Mouse (Mus musculus): ENCODE results near the gene Gcnt2. TPM values are rescaled to one million over a fixed set of nuclear protein-coding genes. Genes with fewer than 3 reads are reported as not detected.

Gcnt2 gene
- polyA plus RNA-seq, 1 experiment from 2014 or later, result 11.2 TPM

GRCm38 (mm10) chr13:40856786-40857185 is 2.8 kb upstream of the Gcnt2 start:
- H3K9ac ChIP-seq (ENCODE audit: low read length), result no peak overlapping the region
- H3K4me1 ChIP-seq (replicated peaks; ENCODE audit: control insufficient read depth, insufficient read depth, low read length), result peaks cover 10% of the 10 kb centered on the region; the same call in 1 of the 2 replicates
- H3K27ac ChIP-seq (ENCODE audit: low read depth), result no peak overlapping the region
- DNase-seq (ENCODE audit: low spot score) (no peak), ATAC-seq (replicated peaks; ENCODE audit: low FRiP score, low TSS enrichment, low read depth) (no peak)
- H3K9me3 ChIP-seq (ENCODE audit: control insufficient read depth, low read length), result no peaks in the 10 kb centered on the region
- no peaks in the 10 kb centered on the region for H3K36me3 ChIP-seq (ENCODE audit: control insufficient read depth, insufficient read depth, low read length)
- no peak overlapping the region for H3K4me2 ChIP-seq (ENCODE audit: low read length)
- no peak overlapping the region for H3K4me3 ChIP-seq (ENCODE audit: low read depth, low read length)
- H3K27me3 ChIP-seq (replicated peaks; ENCODE audit: control insufficient read depth, insufficient read depth, low read length), result no peaks in the 10 kb centered on the region
- WGBS, result 88% methylated on average over 8 of the region's 8 CpGs

- DNase-seq (ENCODE audit: low spot score) (no peak), ATAC-seq (replicated peaks; ENCODE audit: low FRiP score, low TSS enrichment, low read depth) (no peak)
- H3K27me3 ChIP-seq (replicated peaks; ENCODE audit: control insufficient read depth, insufficient read depth, low read length), result no peaks in the 10 kb centered on the region
- H3K36me3 ChIP-seq (ENCODE audit: control insufficient read depth, insufficient read depth, low read length), result no peaks in the 10 kb centered on the region
- peaks cover 10% of the 10 kb centered on the region; the same call in 1 of the 2 replicates for H3K4me1 ChIP-seq (replicated peaks; ENCODE audit: control insufficient read depth, insufficient read depth, low read length)
- H3K27ac ChIP-seq (ENCODE audit: low read depth), result no peak overlapping the region
- no peaks in the 10 kb centered on the region for H3K9me3 ChIP-seq (ENCODE audit: control insufficient read depth, low read length)
- no peak overlapping the region for H3K4me2 ChIP-seq (ENCODE audit: low read length)
- no peak overlapping the region for H3K9ac ChIP-seq (ENCODE audit: low read length)
- H3K4me3 ChIP-seq (ENCODE audit: low read depth, low read length), result no peak overlapping the region
- 68% methylated on average over 13 of the region's 13 CpGs for WGBS
Observed at GRCm38 (mm10) chr13:40857281-40857818, 2.2 kb upstream of the Gcnt2 start.

GRCm38 (mm10) chr13:40859225-40859624 is 329 bp upstream of the Gcnt2 start:
- ATAC-seq (replicated peaks; ENCODE audit: low FRiP score, low TSS enrichment, low read depth) (no peak), DNase-seq (ENCODE audit: low spot score) (no peak)
- 60% methylated on average over 8 of the region's 8 CpGs for WGBS
- Histone ChIP-seq H3K27me3 (replicated peaks; ENCODE audit: control insufficient read depth, insufficient read depth, low read length) (no peaks in the 10 kb centered on the region), H3K9me3 (ENCODE audit: control insufficient read depth, low read length) (no peaks in the 10 kb centered on the region), H3K36me3 (ENCODE audit: control insufficient read depth, insufficient read depth, low read length) (no peaks in the 10 kb centered on the region), H3K27ac (ENCODE audit: low read depth) (peak overlapping the region; percentile 16; the same call in 1 of the 2 replicates), H3K4me1 (replicated peaks; ENCODE audit: control insufficient read depth, insufficient read depth, low read length) (peaks cover 7% of the 10 kb centered on the region; the same call in 1 of the 2 replicates), H3K4me3 (ENCODE audit: low read depth, low read length) (no peak overlapping the region), H3K9ac (ENCODE audit: low read length) (no peak overlapping the region; the same call in 1 of the 2 replicates), H3K4me2 (ENCODE audit: low read length) (peak overlapping the region; percentile 44)

GRCm38 (mm10) chr13:40863006-40863405 is 3.5 kb downstream of the Gcnt2 start:
- H3K4me1 ChIP-seq (replicated peaks; ENCODE audit: control insufficient read depth, insufficient read depth, low read length), result no peaks in the 10 kb centered on the region
- no peak overlapping the region for H3K4me3 ChIP-seq (ENCODE audit: low read depth, low read length)
- no peaks in the 10 kb centered on the region for H3K9me3 ChIP-seq (ENCODE audit: control insufficient read depth, low read length)
- no peak overlapping the region for H3K4me2 ChIP-seq (ENCODE audit: low read length)
- no peak overlapping the region for H3K27ac ChIP-seq (ENCODE audit: low read depth)
- H3K27me3 ChIP-seq (replicated peaks; ENCODE audit: control insufficient read depth, insufficient read depth, low read length), result no peaks in the 10 kb centered on the region
- DNase-seq (ENCODE audit: low spot score) (no peak), ATAC-seq (replicated peaks; ENCODE audit: low FRiP score, low TSS enrichment, low read depth) (no peak)
- no peaks in the 10 kb centered on the region for H3K36me3 ChIP-seq (ENCODE audit: control insufficient read depth, insufficient read depth, low read length)
- no peak overlapping the region for H3K9ac ChIP-seq (ENCODE audit: low read length)
- WGBS, result 90% methylated on average over 9 of the region's 9 CpGs

GRCm38 (mm10) chr13:40868844-40869587 is 9.5 kb downstream of the Gcnt2 start:
- Histone ChIP-seq H3K4me2 (ENCODE audit: low read length) (0 out of 2 replicates have a peak overlapping the region, but pooled peaks have one; percentile 2), H3K27ac (ENCODE audit: low read depth) (peak overlapping the region; percentile 39; the same call in 1 of the 2 replicates), H3K9ac (ENCODE audit: low read length) (no peak overlapping the region), H3K27me3 (replicated peaks; ENCODE audit: control insufficient read depth, insufficient read depth, low read length) (no peaks in the 10 kb centered on the region), H3K9me3 (ENCODE audit: control insufficient read depth, low read length) (no peaks in the 10 kb centered on the region), H3K4me3 (ENCODE audit: low read depth, low read length) (no peak overlapping the region), H3K36me3 (ENCODE audit: control insufficient read depth, insufficient read depth, low read length) (no peaks in the 10 kb centered on the region), H3K4me1 (replicated peaks; ENCODE audit: control insufficient read depth, insufficient read depth, low read length) (peaks cover 6% of the 10 kb centered on the region; the same call in 1 of the 2 replicates)
- ATAC-seq (replicated peaks; ENCODE audit: low FRiP score, low TSS enrichment, low read depth), result peak; percentile 60
- no peak for DNase-seq (ENCODE audit: low spot score)
- 15% methylated on average over 16 of the region's 16 CpGs for WGBS

GRCm38 (mm10) chr13:40874021-40874420 is 14.5 kb downstream of the Gcnt2 start:
- H3K4me1 ChIP-seq (replicated peaks; ENCODE audit: control insufficient read depth, insufficient read depth, low read length), result 0 out of 2 replicates have a peak, but pooled peaks cover 2% of the 10 kb centered on the region
- H3K4me2 ChIP-seq (ENCODE audit: low read length), result no peak overlapping the region
- no peaks in the 10 kb centered on the region for H3K9me3 ChIP-seq (ENCODE audit: control insufficient read depth, low read length)
- H3K27me3 ChIP-seq (replicated peaks; ENCODE audit: control insufficient read depth, insufficient read depth, low read length), result no peaks in the 10 kb centered on the region
- no peak overlapping the region for H3K27ac ChIP-seq (ENCODE audit: low read depth)
- no peaks in the 10 kb centered on the region for H3K36me3 ChIP-seq (ENCODE audit: control insufficient read depth, insufficient read depth, low read length)
- 66% methylated on average over 5 of the region's 5 CpGs for WGBS
- no peak overlapping the region for H3K4me3 ChIP-seq (ENCODE audit: low read depth, low read length)
- no peak for ATAC-seq (replicated peaks; ENCODE audit: low FRiP score, low TSS enrichment, low read depth)
- no peak for DNase-seq (ENCODE audit: low spot score)
- H3K9ac ChIP-seq (ENCODE audit: low read length), result no peak overlapping the region

- Histone ChIP-seq H3K9ac (ENCODE audit: low read length) (no peak overlapping the region), H3K9me3 (ENCODE audit: control insufficient read depth, low read length) (no peaks in the 10 kb centered on the region), H3K4me3 (ENCODE audit: low read depth, low read length) (no peak overlapping the region), H3K4me1 (replicated peaks; ENCODE audit: control insufficient read depth, insufficient read depth, low read length) (no peaks in the 10 kb centered on the region), H3K36me3 (ENCODE audit: control insufficient read depth, insufficient read depth, low read length) (no peaks in the 10 kb centered on the region), H3K27ac (ENCODE audit: low read depth) (no peak overlapping the region), H3K4me2 (ENCODE audit: low read length) (no peak overlapping the region), H3K27me3 (replicated peaks; ENCODE audit: control insufficient read depth, insufficient read depth, low read length) (no peaks in the 10 kb centered on the region)
- no peak for DNase-seq (ENCODE audit: low spot score)
- WGBS, result 36% methylated on average over 5 of the region's 5 CpGs
- no peak for ATAC-seq (replicated peaks; ENCODE audit: low FRiP score, low TSS enrichment, low read depth)
Observed at GRCm38 (mm10) chr13:40875415-40875814, 15.9 kb downstream of the Gcnt2 start.

- no peak overlapping the region for H3K27ac ChIP-seq (ENCODE audit: low read depth)
- 78% methylated on average over 4 of the region's 4 CpGs for WGBS
- no peak overlapping the region for H3K9ac ChIP-seq (ENCODE audit: low read length)
- no peaks in the 10 kb centered on the region for H3K36me3 ChIP-seq (ENCODE audit: control insufficient read depth, insufficient read depth, low read length)
- H3K9me3 ChIP-seq (ENCODE audit: control insufficient read depth, low read length), result no peaks in the 10 kb centered on the region
- no peak overlapping the region for H3K4me2 ChIP-seq (ENCODE audit: low read length)
- DNase-seq (ENCODE audit: low spot score) (no peak), ATAC-seq (replicated peaks; ENCODE audit: low FRiP score, low TSS enrichment, low read depth) (no peak)
- no peak overlapping the region for H3K4me3 ChIP-seq (ENCODE audit: low read depth, low read length)
- H3K4me1 ChIP-seq (replicated peaks; ENCODE audit: control insufficient read depth, insufficient read depth, low read length), result no peaks in the 10 kb centered on the region
- no peaks in the 10 kb centered on the region for H3K27me3 ChIP-seq (replicated peaks; ENCODE audit: control insufficient read depth, insufficient read depth, low read length)
Observed at GRCm38 (mm10) chr13:40877589-40877988, 18.0 kb downstream of the Gcnt2 start.
